Mouse (Mus musculus) kidney, postnatal 36 days (tissue): Measurements from ENCODE around the gene 1700113H08Rik.

Experiments used
- DNase-seq, 2 experiments: peaks; one replicate each; pipeline ENCODE4 v3.0.0; 2021 to 2022; ENCODE audit warnings: mixed read lengths in 2 of 2

Gene 1700113H08Rik

GRCm38 (mm10) chr10:87084236-87084635 is 26.4 kb downstream of the 1700113H08Rik start:
- no peak for DNase-seq

- no peak for DNase-seq
Observed at GRCm38 (mm10) chr10:87087646-87088045, 29.8 kb downstream of the 1700113H08Rik start.

DNA sequence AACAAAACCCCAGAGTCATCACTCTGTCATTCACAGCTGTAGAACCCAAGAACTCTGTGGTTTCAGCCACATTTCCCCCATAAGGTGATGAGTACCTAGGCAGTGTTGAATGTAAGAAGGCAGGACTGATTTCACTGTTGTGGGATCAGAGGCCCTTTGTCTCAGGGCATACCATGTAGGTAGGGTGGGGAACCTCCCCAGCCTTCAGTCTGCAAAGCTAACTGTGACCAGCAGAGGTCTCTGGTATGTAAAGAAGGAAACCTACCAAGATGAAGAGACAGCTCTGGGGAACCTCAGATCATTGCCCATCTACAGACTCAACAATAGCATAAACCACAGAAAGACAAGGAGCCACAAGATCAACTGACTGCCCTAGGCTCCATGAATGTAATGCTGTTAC is 36.4 kb downstream of the 1700113H08Rik start:
- DNase-seq = peak; percentile 1 to 42

DNA sequence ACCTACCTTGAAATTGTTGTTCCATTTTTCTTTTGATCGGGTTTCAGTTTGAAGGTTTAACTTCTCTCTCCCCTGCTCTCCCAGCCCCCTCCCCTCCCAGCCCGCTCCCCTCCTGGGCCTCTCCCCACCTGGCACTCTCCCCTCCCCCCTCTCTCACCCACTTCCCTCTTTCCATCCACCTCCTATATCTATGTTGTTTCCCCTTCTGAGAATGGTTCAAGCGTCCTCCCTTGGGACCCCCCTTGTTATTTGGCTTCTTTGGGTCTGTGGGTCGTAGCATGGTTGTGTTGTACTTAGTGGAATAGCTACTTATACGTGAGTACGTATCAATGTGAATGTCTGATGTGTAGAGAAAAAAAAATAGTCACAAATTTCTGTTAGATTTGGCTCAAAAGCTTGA is 40.9 kb downstream of the 1700113H08Rik start:
- no peak for DNase-seq

DNA sequence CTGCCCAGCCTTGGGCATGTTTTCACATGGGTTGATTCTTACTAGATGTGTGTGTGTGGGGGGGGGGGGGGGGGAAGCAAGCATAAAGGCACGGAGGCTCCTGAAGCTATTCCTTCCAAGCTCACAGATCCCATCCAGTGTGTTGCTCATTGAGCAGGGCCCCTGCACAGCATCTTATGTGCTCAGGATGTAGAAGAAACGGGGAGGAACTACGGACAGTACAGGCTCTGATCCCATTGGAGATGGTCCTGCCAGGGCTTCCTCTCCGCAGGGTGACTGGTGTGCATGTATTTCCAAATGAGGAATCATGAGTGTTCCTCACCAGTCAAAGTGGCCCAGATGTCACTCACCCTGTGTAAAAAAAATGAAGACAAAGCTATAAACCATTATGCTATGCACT is 42.8 kb downstream of the 1700113H08Rik start:
- no peak for DNase-seq

DNA sequence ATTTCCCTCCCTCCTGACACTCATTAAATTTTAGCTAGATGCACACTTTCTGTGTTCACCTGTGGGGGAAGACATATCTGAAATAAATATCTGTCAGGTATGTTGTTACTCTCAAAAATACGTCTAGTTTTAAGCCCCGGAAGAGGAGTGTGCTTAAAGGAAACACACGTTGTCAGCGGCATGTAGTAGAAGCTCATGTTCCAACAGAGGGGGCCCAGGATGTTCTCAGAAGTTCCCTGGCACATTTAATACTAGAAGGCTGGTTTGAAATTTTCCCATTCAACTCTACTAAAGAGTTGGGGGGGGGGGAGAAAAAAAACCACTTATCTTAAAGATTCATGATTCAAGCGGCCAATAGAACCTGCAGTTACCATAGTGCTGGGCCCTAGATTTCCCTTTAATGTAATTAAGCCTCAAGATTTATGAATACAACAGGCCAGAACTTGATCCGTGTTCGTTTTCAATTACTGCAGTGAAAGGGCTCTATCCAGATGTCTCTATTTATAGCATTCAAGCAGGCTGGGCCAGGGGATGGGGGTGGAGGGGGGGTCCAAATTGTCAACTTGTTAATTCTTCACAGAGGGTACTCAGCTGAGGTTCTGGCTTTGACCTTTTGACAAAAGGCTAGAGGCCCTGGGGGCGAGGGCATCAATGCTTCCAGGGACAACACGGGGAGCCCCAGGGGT is 43.6 kb downstream of the 1700113H08Rik start:
- no peak for DNase-seq

DNA sequence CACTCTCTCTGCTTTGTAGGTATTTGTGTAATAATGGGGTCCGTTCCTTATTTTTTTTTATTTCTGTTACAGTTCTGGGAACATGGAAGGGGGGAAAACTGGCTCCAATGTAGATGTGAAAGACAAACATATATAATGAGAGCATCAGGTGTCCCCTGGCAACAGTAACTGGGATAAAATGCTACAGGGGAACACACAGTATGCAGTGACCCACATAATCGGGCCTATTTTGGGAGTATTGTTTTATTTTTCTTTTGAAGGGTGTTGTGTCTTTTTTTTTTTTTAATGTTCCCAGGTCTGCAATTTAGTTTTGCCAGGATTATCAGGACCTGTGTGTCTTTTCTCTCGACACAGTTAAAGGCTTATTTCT is 44.1 kb downstream of the 1700113H08Rik start:
- no peak for DNase-seq

GRCm38 (mm10) chr10:87102455-87102854 is 44.6 kb downstream of the 1700113H08Rik start:
- DNase-seq = no peak

GRCm38 (mm10) chr10:87103286-87103685 is 45.4 kb downstream of the 1700113H08Rik start:
- DNase-seq = no peak

DNA sequence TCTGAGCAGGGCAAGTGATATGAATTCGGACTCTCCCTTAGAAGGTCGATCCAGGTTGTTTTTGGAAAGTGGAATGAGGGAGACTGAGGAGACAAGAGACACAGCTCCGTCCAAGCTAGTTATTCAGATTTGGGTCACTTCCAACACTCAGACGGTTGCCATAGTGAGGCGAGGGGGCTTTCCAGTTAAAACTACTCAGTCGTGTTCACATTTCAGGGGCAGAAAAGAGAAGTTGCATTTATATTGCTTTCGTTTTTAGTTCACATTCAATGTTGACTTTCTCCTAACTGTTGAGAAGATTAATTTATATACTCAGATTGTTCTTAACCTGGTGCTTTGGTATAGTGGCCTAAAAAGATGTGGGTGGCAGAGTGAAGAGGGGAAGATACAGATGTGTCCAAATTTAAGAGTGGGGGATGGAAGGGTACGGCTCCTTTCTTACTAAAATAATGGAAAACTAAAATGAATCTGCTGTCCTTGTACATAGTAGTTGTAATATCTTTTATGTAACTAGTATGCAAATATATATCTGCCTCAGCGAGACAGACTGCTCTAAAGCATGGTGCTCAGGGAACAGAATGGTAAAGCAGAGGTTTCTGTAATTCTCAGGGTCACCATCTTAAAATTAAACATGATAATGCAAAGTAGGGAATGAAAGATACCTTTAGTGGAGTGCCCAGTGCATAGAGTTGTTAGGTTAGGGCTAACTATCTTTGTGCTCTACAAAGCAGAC is 49.9 kb downstream of the 1700113H08Rik start:
- DNase-seq = no peak

DNA sequence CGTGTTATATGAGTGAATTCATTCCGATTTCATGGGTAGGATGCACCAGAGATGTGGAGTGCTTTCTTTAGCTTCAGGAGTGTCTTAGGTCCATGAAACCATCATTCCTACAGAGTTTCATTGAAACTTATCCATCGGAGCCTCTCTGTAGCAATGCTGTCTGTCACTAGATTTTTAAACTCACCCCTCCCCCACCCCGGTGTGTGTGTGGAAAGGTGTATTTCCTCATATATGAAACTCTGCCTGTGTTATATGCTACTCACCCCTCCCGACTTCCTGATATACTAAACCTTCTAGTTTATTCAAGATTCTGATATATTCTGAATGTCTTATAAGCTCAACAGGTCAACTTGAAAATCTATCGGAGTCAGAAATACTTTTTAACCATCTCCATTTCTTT is 50.5 kb downstream of the 1700113H08Rik start:
- no peak for DNase-seq

DNA sequence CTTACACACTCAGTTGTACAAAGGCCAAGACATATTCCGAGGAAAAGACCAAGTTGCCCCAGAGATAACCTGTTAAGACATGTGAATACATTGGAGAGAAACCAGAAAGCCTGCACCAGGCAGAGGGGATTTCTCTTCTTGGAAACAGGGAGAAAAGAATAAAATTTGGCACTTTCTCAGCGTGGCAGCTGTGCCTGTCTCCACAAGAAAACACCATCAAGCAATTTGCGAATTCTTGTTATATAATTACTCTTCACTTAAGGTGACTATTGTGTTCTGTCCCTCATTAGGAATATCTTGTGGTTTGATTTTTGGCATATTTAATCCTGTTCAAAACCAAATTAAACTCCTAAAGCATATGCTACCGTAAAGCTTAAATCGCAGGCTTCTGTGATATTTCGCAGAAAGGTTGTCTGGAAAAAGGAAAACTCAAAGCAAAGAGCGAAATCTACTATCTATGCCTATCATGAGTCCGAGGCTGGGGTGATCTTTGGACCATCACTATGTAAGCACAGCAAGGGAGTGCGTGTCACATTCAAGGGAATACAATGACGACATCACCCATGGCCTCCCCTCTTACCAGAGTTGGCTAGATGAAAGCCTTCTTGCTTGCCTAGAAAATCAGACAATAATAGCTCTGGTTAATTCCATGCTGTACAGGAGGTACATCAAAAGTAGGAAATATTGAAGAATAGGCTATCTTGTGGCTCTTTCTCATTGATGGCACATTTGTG is 51.4 kb downstream of the 1700113H08Rik start:
- no peak for DNase-seq

DNA sequence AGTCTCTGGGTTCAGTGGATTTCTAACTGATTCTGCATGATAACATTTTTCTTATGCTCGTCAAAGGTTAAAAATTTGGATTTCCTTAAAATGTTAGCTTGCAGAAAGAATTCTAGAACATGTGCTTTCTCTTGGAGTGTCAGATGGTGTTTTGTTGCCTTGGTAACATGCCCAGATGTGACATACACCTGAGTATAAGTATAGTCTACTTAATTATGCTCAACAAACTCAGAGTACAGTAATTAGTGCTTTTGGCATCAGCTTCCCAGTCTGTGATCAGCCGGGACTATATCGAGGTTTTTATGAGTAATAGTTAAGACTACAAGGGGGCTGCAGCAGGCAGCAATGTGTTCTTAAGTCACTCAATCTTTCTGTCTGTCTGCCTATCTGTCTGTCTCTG is 53.1 kb downstream of the 1700113H08Rik start:
- DNase-seq = no peak

- DNase-seq = no peak
Observed at GRCm38 (mm10) chr10:87125094-87125493, 67.2 kb downstream of the 1700113H08Rik start.

DNA sequence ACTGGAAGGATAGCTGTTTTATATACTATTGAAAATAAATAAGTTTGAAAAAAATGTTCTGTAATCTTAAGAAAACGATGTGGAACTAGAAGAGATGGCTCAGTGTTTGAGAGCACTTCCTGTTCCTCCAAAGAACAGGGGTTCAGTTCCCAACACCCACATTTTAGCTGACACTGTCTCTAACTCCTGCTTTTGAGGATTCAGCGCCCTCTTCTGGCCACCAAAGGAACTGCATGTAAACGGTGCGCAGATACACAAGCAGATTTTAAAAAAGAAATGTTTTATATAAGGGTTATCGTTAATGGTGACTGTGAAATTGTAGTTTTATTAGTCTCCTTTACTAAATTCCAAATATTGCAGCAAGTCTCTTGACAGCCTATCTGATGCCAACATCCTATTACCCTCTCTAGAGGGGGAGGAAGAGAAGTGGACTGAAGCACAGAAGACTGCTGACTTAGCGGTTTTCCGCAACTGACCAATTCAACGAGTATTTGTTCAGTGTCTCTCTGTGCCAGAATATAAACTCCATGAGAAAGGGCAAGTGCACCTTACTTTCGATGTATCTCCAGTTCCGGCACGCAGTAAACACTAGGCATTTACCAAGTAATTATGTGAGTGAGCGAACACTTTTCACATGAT is 68.5 kb downstream of the 1700113H08Rik start:
- DNase-seq = no peak

- DNase-seq = no peak
Observed at GRCm38 (mm10) chr10:87151050-87151449, 93.2 kb downstream of the 1700113H08Rik start.

GRCm38 (mm10) chr10:87153731-87154505 is 96.1 kb downstream of the 1700113H08Rik start:
- no peak for DNase-seq

DNA sequence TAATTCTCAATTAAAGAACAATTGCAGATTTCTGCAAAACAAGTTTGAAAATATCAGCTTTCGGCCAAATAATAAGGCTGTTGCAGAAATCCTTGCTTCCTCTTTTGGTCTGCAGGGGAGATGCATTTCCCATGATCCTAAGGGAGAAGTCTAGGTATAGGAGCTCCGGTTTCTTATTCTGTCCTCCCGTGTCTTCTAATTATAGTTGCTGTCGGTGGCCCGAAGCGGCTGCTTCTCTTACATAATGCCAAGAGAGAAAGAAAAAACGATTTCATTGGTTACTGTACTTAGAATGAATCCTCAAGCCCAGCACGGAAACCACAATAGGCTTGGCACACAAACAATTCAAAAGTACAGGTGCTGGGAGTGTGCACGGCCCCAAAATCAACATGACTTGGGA is 101.9 kb downstream of the 1700113H08Rik start:
- DNase-seq = no peak

DNA sequence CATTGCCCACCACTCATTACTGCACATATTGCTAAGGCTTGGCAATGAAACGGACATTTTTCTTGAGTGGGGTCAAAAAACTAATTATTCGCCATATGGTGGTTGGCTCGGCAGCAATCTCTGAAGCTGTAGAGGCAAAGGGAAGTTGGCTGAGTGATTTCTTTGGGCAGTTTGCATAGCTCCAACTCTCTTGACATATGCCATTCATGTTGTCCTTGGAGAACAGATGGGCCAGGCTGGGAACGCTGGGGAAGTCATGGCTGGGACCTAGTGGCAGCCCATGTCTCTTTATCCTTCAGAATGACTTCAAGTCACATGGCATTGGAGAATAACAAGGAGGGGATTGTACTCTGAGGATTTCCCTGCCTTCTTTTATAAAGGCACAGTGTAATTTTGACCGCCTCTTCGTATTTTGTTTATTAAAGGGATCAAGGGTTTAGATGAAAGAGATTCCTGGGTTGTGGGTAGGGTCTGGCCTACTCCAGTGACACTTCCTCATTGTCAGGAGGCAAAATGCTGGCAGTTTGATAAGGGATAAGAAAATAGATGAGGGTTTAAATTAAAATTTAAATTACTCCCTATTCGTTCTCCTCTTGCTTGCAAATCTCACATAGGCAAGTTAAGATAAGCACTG is 138.4 kb downstream of the 1700113H08Rik start:
- DNase-seq = no peak

GRCm38 (mm10) chr10:87198720-87199119 is 140.9 kb downstream of the 1700113H08Rik start:
- no peak for DNase-seq

DNA sequence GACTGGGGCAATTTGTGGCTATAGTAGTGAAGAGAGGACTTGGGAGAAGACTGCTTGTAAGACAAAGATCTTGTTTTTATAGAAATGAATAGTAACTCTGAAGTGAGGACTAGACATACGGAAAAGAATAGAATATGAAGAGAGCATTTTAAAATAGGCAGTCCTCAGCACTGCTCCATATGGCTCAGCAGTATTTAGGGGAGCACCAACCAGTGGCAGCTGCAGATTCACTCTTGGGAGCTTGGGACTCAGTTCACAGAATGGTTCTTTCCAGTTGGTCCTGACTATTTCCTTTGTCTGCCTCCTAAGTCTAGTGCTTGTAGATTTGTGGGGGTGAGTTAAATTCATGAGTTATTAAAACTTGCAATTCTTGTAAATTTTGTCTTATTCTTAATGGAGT is 151.6 kb downstream of the 1700113H08Rik start:
- DNase-seq = no peak

DNA sequence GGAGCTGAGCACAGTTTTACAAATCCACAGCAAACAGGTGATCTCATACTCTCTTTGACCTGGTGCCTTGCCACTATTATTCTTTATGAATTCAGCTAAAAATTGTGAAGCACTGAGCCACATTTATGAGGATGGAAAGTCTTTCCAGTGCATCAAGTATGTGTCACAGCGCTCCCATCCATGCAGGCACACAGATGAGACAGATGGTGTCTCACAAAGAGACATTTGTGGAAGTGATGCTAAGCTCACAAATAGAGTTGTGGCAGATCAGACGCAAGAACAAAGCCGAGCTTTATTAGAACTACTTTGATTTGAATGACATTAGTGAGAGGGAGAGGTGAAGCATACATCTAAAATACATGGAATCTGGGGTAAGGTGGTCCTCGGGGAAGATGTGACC is 153.2 kb downstream of the 1700113H08Rik start:
- no peak for DNase-seq
